ENCODE assay signal across 8 mouse cellular contexts in the genomic region with DNA sequence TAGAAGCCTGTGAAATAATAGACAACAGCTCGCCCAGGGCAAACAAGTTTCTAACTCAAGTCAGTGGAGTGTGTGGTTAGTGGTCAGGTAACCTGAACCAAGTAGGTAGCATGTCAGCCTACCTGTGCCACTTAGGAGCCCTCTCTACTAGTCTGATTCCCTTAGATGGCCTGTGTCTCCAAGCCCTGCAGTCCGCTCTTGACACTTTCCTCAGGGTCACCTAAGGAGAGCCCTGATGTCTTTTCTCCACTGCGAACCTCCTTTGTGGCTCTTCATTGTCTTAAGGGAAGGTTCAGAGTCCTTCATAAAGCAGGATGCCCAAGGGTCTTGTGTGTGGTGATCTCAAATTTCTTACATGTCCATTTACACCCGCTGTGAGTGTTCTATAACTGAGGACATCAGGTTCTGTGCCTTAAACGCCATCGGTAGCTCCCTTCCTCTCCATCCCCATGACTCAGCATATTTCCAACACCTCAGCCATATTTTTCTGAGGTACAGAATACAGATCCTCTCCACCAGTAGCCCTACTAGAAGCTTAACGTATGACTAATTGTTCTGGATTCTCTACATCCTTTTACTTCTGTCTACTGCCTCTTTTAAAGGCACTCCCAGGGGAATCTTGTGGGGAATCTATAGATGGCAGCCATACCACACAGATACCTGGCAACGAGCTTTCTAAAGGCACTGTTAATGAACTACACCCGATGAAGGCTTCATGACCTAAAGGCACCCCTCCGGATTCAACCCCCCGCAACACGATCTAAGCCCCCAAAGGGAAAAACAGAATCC. TPM values are rescaled to one million over a fixed set of nuclear protein-coding genes. Genes with fewer than 3 reads are reported as not detected.
A peak's percentile ranks its signal among the peaks of the same experiment; 100 is the strongest.
DNase-seq lines count a peak whose midpoint lies in the region; ATAC-seq lines count a peak whose summit lies in the region.

No protein-coding gene starts in this region.

- WGBS in kidney, embryonic 15.5 days: 23% methylated on average over 12 of the region's 12 CpGs
- WGBS in hindbrain, embryonic 11.5 days: 15% methylated on average over 12 of the region's 12 CpGs
- 16% methylated on average over 12 of the region's 12 CpGs for WGBS in midbrain, embryonic 13.5 days

- H3K4me2 ChIP-seq in kidney, embryonic 15.5 days: peak overlapping the region; percentile 91
- peak overlapping the region; percentile 96 for H3K4me2 ChIP-seq in hindbrain, embryonic 11.5 days (replicated peaks; ENCODE audit: low read depth, low read length)
- H3K4me2 ChIP-seq in midbrain, embryonic 13.5 days (replicated peaks): peak overlapping the region; percentile 99

- DNase-seq in kidney, postnatal 36 days: no peak
- peak; percentile 29 for DNase-seq in brain, adult 2 months (ENCODE audit: low read depth, low spot score)
- peak; percentile 42 for DNase-seq in hindbrain, embryonic 11.5 days (ENCODE audit: low spot score)
- DNase-seq in thymus, postnatal 0 days (ENCODE audit: low spot score): no peak
- no peak for DNase-seq in ovary, postnatal 36 days (ENCODE audit: low spot score)

- H3K27ac ChIP-seq in kidney, embryonic 15.5 days: peak overlapping the region; percentile 98
- peak overlapping the region; percentile 90 for H3K27ac ChIP-seq in hindbrain, embryonic 11.5 days (ENCODE audit: low read depth, low read length)
- peak overlapping the region; percentile 85; the same call in 1 of the 2 replicates for H3K27ac ChIP-seq in midbrain, embryonic 13.5 days

- H3K36me3 ChIP-seq in kidney, embryonic 15.5 days: no peaks in the 10 kb centered on the region
- no peaks in the 10 kb centered on the region for H3K36me3 ChIP-seq in hindbrain, embryonic 11.5 days (ENCODE audit: control insufficient read depth, insufficient read depth, low read length)
- no peaks in the 10 kb centered on the region for H3K36me3 ChIP-seq in midbrain, embryonic 13.5 days

- H3K4me3 ChIP-seq in kidney, embryonic 15.5 days (replicated peaks): peak overlapping the region; percentile 57
- peak overlapping the region; percentile 58 for H3K4me3 ChIP-seq in hindbrain, embryonic 11.5 days (ENCODE audit: low read depth, low read length)
- H3K4me3 ChIP-seq in midbrain, embryonic 13.5 days (replicated peaks): peak overlapping the region; percentile 65

- no peaks in the 10 kb centered on the region for H3K27me3 ChIP-seq in kidney, embryonic 15.5 days
- H3K27me3 ChIP-seq in hindbrain, embryonic 11.5 days (ENCODE audit: control insufficient read depth, insufficient read depth, low read length): peaks cover 50% of the 10 kb centered on the region
- H3K27me3 ChIP-seq in midbrain, embryonic 13.5 days: peaks cover 80% of the 10 kb centered on the region

- H3K4me1 ChIP-seq in kidney, embryonic 15.5 days: peaks cover 63% of the 10 kb centered on the region
- peaks cover 3% of the 10 kb centered on the region; the same call in 1 of the 2 replicates for H3K4me1 ChIP-seq in hindbrain, embryonic 11.5 days (replicated peaks; ENCODE audit: control insufficient read depth, insufficient read depth, low read length)
- H3K4me1 ChIP-seq in midbrain, embryonic 13.5 days (replicated peaks): peaks cover 61% of the 10 kb centered on the region

- no peaks in the 10 kb centered on the region for H3K9me3 ChIP-seq in kidney, embryonic 15.5 days (replicated peaks)
- no peaks in the 10 kb centered on the region for H3K9me3 ChIP-seq in hindbrain, embryonic 11.5 days (ENCODE audit: control insufficient read depth, low read length)
- no peaks in the 10 kb centered on the region for H3K9me3 ChIP-seq in midbrain, embryonic 13.5 days

- peak overlapping the region; percentile 71 for H3K9ac ChIP-seq in kidney, embryonic 15.5 days
- H3K9ac ChIP-seq in hindbrain, embryonic 11.5 days (ENCODE audit: low read depth, low read length): peak overlapping the region; percentile 70
- peak overlapping the region; percentile 76 for H3K9ac ChIP-seq in midbrain, embryonic 13.5 days (replicated peaks)

- ATAC-seq in kidney, embryonic 15.5 days (replicated peaks; ENCODE audit: low FRiP score): no peak
- no peak for ATAC-seq in hindbrain, embryonic 11.5 days (ENCODE audit: low FRiP score)
- ATAC-seq in midbrain, embryonic 13.5 days: no peak
- ATAC-seq in frontal cortex, adult (ENCODE audit: low TSS enrichment): no peak

RNA-seq across cellular contexts. Expression of gene Hes1, which starts 1.7 kb away (rescaled TPM):
- polyA plus RNA-seq in kidney, embryonic 15.5 days (2015; fragmentation: Nextera tagmentation; extraction: Ambion mirVana): 57.4 and 63.3 TPM in 2 replicates
- 28.8 and 32.9 TPM in 2 replicates for polyA plus RNA-seq in hindbrain, embryonic 11.5 days (2014; fragmentation: Nextera tagmentation; extraction: Ambion mirVana)
- polyA plus RNA-seq in midbrain, embryonic 13.5 days (2015; fragmentation: Nextera tagmentation; extraction: Ambion mirVana): 14.1 and 19.7 TPM in 2 replicates
- polyA plus RNA-seq in thymus, postnatal 0 days (2015; fragmentation: Nextera tagmentation; extraction: Ambion mirVana): 35.6 and 36.3 TPM in 2 replicates

Comparison
In these comparisons a context has a peak if more than half of its experiments do, and no peak if none do; other contexts are left out.
1. DNase-seq: peak in brain, adult 2 months (single experiment) and hindbrain, embryonic 11.5 days (single experiment); none in kidney, postnatal 36 days (0 of 2), thymus, postnatal 0 days (single experiment) and ovary, postnatal 36 days (single experiment).
2. Peak in every context shown above with its lines, with median percentiles within 50 percentile points of each other: H3K27ac ChIP-seq, H3K4me2 ChIP-seq, H3K4me3 ChIP-seq and H3K9ac ChIP-seq.